Mouse (Mus musculus) testis, adult 2 months (tissue): ENCODE data around the gene Foxk1.

Experiments
- CTCF ChIP-seq: fragments of 200-500 bp; IDR thresholded peaks from 2 replicates; pipeline ENCODE4 v1.5.1; 2012; ENCODE audit warnings: low read depth, mild to moderate bottlenecking, inconsistent platforms, low read length, moderate library complexity; ENCODE audit not compliant: control insufficient read depth, insufficient read depth, insufficient replicate concordance
- POLR2A ChIP-seq: fragments of 200-500 bp; IDR thresholded peaks from 2 replicates; pipeline ENCODE4 v1.6.1; 2012; ENCODE audit warnings: low read depth, mild to moderate bottlenecking, inconsistent platforms, low read length, moderate library complexity; ENCODE audit not compliant: control insufficient read depth

GRCm38 (mm10) chr5:142457345-142457744 lies 56.0 kb downstream of the Foxk1 start:
- TF ChIP-seq POLR2A = no peak
- no peak for TF ChIP-seq CTCF
